Mouse (Mus musculus) right cerebral cortex, adult 18-20 months (tissue): ENCODE measurements around the gene Pou2f3.

Experiments used
- DNase-seq: peaks from one replicate; pipeline ENCODE4 v3.0.0; 2022; ENCODE audit warnings: mixed read lengths

The Pou2f3 gene

DNA sequence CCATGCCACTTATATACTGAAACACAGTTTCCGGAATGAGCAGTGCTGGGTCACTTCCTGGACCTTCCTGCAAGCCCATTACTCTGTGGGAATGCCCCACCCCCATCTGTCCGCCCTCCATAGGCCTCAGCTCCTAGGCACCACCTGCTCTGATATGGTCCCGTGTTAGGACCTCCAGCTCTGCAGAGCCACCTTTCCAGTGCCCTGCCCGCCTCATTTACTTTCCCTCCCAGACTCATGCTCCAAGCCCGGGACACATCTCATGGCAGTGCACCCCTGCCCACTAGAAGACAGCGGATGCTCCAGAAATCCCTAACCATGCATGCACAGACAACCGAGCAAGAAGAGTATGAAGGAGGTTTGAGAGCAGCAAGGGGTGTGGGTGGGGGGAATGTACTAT lies 19.8 kb upstream of the Pou2f3 start:
- no peak for DNase-seq

GRCm38 (mm10) chr9:43229398-43229895 lies 19.3 kb upstream of the Pou2f3 start:
- DNase-seq: no peak

DNA sequence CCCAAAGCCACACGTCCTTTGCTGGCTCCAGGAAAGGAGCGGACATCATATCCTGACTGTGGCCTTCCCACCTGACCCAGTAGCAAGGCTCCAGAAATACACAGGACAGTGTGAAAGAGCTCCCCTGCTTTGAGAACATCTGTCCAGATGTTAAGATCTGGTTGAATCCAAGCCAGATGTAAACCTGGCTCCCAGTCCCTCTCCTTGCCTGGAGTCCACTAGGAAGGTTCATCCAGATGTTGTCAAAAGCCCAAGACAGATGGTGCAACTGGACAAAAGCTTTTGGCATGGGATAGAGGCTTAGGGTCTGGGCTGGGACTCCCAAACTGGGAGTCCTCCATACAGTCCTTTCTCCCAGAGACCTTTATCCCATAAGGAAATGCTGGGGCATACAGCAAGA lies 18.6 kb upstream of the Pou2f3 start:
- no peak for DNase-seq

DNA sequence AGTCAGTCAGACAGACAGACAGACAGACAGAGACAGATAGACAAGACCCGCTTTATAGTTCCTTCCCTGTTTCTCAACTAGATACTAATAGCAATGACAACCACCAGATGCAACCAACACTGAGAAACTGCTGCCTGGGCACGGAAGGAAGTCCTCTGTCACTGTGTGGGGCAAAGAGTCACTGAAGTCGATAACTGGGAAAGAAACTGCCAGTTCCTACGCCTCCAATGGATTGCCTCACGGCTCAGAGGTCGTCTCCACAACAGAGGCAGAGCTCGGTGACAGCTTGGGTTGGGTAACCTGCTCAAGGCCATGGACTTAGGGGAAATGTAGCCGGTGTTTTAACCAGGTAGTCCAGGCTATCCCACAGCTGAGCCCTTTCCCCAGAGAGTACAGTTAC lies 17.5 kb upstream of the Pou2f3 start:
- no peak for DNase-seq

GRCm38 (mm10) chr9:43226573-43227160 lies 16.5 kb upstream of the Pou2f3 start:
- DNase-seq: no peak

DNA sequence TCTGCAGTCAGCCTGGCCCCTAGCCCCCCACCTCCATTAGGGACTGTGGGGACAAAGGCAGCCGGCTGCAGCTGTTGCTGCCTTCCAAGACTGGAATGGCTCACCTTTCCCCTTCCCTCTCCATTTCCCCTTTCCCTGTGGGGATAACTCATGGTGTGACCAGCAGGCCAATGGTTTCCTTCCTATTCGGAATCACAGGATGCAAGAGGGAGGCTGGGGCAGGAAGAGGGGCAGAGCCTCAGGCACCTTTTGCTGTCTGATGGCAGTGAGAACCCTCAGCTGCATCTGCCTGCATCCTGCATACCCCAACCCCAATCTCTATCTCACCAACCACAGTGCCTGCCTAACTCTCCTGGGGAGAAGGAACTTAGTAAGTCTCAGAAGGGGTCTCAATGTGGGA lies 15.3 kb upstream of the Pou2f3 start:
- DNase-seq: no peak

DNA sequence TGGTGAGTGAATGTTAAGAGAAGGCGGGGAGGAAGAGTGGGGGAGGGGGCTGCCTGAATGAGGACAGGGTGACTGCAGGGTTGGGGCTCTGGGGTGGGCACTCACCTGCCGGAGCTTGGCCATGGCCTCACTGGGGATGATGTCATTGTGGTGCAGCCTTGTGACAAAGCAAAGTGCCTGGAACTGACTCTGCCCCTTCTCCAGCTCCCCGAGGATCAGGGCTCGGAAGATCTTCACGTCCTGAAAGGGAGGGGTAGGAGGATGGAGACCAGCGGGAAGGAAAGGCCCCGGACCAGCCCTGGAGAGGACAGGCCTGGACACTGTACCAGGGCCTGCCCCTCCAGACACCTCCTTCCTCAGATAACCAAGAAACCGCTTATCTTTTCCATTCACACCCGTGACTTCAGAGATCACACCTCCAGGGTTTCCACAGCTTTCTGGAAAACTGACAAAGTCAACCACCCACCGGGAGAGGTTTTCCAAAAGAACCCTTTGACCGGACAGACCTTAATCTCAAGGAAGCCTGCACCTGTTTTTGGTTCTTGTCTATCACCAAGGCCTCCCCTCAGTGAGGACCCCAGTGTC lies 14.7 kb upstream of the Pou2f3 start:
- no peak for DNase-seq

- no peak for DNase-seq
Observed at GRCm38 (mm10) chr9:43222429-43222715, 12.2 kb upstream of the Pou2f3 start.

- DNase-seq: peak; percentile 77
Observed at GRCm38 (mm10) chr9:43221643-43222428, 11.7 kb upstream of the Pou2f3 start.

DNA sequence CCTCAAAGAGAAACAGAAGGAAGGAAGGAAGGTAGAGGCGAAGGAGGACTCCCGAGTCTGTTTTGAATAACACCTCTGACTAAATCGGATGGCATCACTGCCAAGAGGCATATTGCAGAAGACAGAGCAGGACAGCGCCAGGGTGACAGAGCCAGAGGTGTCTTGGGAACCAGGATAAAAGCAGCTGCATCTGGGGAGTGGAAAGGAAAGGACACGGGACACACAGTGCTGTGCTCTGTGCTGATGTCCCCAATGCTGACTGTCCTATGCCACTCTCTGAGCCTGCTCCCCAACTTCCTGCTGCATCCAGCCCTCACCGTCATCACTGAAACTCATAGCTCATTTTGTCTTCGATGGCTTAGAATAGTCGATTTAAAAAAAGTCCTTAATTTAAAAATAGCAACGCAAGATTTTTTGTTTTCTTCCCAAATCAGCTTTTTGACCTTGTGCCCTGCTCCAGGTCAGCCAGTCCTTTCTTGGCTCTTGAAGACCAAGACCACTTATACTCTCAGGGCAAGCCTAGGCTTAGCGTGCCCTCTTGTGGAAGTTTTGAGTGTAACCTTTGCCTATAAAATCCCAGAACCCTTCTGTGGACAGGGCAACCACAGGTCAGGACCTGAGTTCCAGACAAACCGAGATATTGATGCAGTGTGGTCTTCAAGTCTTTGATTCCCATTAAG lies 742 bp upstream of the Pou2f3 start:
- DNase-seq: peak; percentile 37

- DNase-seq: no peak
Observed at GRCm38 (mm10) chr9:43206022-43206390, 4.2 kb downstream of the Pou2f3 start.

DNA sequence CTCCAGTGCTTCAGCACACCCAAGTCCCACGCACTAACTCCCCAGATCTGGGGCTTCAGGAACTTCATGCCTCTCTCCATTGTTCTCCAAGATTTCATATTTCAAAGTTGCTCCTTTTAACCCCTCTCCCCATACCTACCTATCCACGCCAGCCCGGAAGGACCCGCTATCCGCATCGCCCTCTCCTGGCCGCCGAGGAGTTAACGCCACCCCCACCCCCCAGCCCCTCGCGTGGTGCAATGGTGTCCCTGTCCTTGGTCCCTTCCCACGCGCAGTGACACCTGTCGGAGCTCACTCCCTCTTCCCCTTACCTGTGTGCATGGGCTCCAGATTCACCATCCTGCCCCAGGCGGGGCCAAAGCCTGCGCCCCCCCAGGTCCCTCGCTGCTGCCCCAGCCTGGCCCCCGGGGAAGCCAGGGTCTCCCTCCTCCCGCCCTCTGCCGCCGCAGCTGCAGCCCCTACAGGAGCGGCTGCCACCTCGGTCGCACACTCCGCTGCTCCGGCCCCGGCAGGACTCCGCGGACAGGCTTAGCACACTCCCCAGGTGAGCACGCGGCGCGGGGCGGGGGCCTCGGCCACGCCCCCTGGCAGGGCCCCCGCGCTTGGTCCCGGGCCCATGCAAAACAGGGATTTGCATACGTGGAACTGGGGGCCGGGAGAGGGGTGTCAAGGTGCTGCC lies 4.7 kb downstream of the Pou2f3 start:
- DNase-seq: no peak

GRCm38 (mm10) chr9:43200212-43200611 lies 10.0 kb downstream of the Pou2f3 start:
- no peak for DNase-seq

DNA sequence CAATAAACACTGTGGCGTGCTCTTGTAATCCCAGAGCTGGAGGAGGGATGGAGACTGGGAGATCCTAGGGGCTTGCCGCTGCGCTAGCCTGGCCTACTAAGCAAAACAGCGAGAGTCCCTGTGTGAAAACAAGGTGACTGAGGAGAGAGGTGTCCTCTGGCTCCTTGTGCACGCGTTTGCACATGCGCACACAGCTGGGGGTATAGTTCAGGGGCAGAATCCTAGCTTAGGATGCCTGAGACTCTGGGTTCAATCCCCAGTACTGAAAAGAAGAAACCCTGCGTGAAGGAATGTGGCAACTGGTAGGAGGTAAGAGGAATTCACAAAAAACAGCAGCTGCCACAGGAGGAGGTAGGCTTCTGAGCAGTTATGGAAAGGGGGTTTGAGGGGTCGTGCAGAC lies 16.2 kb downstream of the Pou2f3 start:
- no peak for DNase-seq

DNA sequence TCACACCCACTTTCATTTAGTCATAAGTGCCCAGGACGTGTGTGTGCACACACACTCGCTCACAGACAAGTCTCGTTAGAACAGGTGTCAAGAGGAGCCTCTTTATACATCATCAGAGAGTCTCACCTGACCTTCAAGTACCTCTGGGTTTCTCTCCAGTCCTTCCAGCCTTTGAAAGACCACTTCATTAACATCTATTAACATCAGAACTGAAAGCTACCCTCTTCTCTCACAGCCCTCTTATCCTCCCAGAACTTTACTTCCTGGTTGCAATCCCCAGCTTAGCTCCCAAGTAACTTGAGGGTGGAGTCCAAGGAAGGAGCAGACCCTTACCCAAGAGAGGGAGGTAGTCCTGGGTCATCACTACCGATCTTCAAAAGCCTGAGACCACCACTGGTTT lies 18.6 kb downstream of the Pou2f3 start:
- DNase-seq: no peak

DNA sequence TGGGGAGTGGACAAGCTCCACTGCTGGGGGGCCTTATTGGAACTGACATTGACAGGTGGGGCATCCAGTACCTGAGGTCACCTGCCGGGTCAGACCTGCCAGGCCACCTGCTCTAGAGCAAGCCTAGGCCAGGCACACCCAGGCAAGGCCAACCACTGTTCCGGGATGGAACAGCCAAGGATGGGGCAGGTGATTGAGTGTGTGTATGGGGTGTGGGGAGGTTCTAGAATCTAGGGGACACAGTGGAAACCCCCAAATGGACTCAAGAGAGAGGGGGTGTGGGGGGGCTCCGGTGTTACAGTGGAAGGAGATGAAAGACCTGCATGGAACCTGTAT lies 21.2 kb downstream of the Pou2f3 start:
- DNase-seq: no peak

- DNase-seq: no peak
Observed at GRCm38 (mm10) chr9:43188309-43189020, 21.7 kb downstream of the Pou2f3 start.

DNA sequence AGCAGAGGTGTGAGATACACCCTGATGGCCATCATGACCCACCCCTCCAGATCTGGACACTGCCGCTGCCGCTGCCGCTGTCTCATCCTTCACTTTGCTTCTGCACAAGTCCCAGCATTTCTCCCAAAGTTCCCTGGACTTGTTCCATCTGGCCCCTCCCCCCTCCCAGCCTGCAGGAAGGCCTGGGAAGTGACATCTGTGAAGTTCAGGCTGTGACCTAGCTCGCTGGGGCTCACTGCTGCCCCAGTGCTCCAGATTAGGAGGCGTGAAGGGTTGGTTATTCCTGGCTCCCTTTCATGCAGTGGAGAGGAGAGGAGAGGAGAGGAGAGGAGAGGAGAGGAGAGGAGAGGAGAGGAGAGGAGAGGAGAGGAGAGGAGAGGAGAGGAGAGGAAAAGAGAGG lies 30.6 kb downstream of the Pou2f3 start:
- DNase-seq: no peak

DNA sequence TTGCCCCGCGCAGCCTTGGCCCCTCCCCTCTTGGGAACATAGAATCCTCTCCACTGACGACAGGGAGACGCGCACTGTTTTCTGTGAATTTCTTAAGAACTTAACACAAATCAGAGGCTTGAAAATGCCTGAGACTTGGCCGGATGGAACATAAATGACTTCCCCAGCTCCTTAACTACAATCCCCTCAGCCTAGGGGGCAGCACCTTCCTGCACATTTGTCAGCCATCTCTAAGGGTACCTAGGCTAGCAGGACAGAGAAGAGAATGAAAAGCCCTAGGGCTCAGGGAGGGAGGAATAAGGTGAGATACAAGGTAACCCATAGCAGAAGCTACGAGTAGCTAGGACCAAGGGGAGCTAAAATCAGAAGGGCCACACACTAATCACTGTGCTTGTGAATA lies 32.0 kb downstream of the Pou2f3 start:
- DNase-seq: no peak

- no peak for DNase-seq
Observed at GRCm38 (mm10) chr9:43167081-43167480, 43.1 kb downstream of the Pou2f3 start.

GRCm38 (mm10) chr9:43166346-43166745 lies 43.8 kb downstream of the Pou2f3 start:
- DNase-seq: no peak

DNA sequence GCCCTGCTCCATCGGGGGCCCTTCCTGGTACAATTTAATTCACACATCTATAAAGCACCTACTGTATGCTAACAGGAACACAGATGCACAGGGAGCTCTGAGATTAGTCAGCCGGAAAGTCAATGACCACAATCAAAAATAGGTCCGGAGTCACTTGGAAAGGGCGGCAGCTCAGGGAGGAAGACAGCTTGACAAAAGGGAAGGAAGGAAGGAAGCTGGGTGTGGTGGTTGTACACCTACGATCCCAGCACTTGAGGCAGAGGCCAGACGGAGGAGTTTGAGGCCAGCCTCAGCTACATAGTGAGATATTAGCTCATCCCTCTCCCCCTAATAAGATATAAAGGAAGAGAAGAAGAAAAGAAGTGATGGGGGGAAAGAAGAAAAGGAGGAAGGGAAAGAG lies 54.2 kb downstream of the Pou2f3 start:
- DNase-seq: no peak

DNA sequence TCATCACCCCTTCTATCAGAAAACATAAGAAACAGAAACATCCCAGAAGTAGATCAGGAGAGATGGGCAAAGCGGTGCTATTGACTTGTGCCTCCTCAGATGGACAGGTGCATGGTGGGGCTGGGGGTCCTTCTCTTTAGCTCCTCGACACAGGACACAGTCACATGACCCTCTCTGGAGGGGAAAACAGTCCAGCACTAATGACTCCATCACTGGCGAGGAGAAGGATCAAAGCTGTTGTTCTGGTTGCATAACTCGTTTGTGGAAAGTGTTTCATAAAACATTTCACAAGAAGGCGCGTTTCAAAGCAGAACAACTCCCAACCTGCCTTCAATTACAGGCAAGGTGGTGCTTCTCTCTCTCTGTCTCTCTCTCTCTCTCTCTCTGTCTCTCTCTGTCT lies 58.4 kb downstream of the Pou2f3 start:
- DNase-seq: no peak
